Mouse (Mus musculus) E14TG2a.4 (cell line): ENCODE data around the gene Gpsm2.

Experiments
- H3K27me3 ChIP-seq: 2 replicates; pipeline ENCODE4 v1.6.1; 2014; ENCODE audit warnings: low read length, control low read depth; ENCODE audit not compliant: insufficient read depth
- H3K36me3 ChIP-seq: 2 replicates; pipeline ENCODE4 v1.6.1; 2014; ENCODE audit warnings: low read length, control low read depth; ENCODE audit not compliant: insufficient read depth
- H3K4me1 ChIP-seq: replicated peaks from 2 replicates; pipeline ENCODE4 v1.6.1; 2014; ENCODE audit warnings: low read depth, low read length, control low read depth
- H3K4me3 ChIP-seq: replicated peaks from 2 replicates; pipeline ENCODE4 v1.5.1; 2014; ENCODE audit warnings: mild to moderate bottlenecking, low read length
- H3K9me3 ChIP-seq: 2 replicates; pipeline ENCODE4 v1.6.1; 2014; ENCODE audit warnings: low read length, control low read depth
- CTCF ChIP-seq: conservative IDR thresholded peaks from 2 replicates; pipeline ENCODE4 v1.5.1; 2014; ENCODE audit warnings: low read length
- NANOG ChIP-seq: IDR thresholded peaks from 2 replicates; pipeline ENCODE4 v1.6.1; 2014; ENCODE audit warnings: borderline replicate concordance, low read length, mixed read lengths
- POU5F1 ChIP-seq: IDR thresholded peaks from 2 replicates; pipeline ENCODE4 v1.6.1; 2014; ENCODE audit warnings: low read length, borderline replicate concordance

The Gpsm2 gene

DNA sequence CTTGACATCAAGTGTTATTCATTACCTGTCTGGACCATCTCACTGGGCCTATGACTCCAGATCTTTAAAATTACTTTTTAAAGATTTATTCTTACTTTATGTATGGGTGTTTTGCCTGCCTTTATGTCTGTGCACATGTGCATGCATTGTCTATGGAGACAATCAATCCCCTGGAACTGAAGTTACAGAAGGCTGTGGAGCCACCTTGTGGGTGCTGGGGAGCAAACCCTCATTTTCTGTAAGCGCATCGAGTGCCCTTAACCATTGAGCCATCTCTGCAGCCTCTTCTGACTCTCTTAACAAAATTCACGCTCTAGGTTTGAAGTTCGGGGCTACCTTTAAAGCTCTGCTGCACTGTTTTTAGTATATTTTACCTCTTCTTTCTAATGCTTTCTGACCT, 82.7 kb downstream of the Gpsm2 start:
- Histone ChIP-seq H3K36me3 (peaks cover 17% of the 10 kb centered on the region), H3K27me3 (no peaks in the 10 kb centered on the region)
- TF ChIP-seq POU5F1 (no peak), CTCF (0 out of 2 replicates have a peak, but pooled peaks have one; percentile 16)

DNA sequence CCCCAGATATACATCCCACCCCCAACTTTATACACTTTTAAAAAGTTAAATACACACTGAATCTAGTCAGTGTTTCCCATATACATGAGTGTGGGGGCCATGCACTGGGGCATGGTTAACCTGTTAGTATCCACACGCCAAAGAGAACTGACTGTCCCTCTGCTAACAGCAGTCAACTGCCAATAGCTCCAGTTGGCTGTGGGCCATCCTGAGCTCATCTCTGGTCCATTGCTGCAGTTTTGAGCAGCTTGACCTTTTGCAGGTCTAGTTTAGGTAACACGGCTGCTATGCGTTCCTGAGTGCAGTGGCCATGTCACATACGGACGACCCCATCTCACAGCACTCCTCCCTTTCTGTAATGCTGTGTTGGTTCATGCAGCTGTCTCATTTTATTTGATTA, 87.3 kb downstream of the Gpsm2 start:
- no peak for TF ChIP-seq POU5F1
- no peak for TF ChIP-seq CTCF
- TF ChIP-seq NANOG, result no peak

More for the DNA sequence above, 82.7 kb downstream of the Gpsm2 start:
- H3K4me1 ChIP-seq, result no peaks in the 10 kb centered on the region
- no peaks in the 10 kb centered on the region for H3K9me3 ChIP-seq
- no peak overlapping the region for H3K4me3 ChIP-seq

More for the DNA sequence above, 87.3 kb downstream of the Gpsm2 start:
- Histone ChIP-seq H3K4me3 (no peak overlapping the region), H3K4me1 (no peaks in the 10 kb centered on the region), H3K9me3 (no peaks in the 10 kb centered on the region), H3K36me3 (0 out of 2 replicates have a peak, but pooled peaks cover 8% of the 10 kb centered on the region), H3K27me3 (no peaks in the 10 kb centered on the region)
